Comparison of ENCODE assay signal across 21 mouse cellular contexts in the genomic region with DNA sequence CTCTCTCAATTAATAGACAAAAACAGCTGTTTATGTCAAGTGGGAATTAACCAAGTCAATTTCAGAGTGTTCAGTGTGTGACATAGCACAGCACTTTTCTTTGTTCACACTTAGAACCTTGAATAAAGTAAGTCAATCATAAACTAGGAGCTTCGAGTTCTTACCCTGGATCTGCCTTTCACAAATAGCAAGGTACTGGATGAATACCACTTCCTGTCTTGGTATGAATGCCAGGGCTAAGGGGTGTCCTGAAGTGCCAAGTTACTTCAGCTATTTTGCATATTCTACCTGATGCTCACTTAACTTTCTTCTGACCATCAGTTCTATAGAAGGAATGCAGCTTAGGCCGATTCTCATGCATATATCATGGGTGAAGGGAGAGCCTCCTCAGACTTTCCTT.
DNase-seq lines count a peak whose midpoint lies in the region; TF ChIP-seq lines count a peak whose summit lies in the region.
"Had no signal": no experiment of that assay in that cellular context is flagged by ENCODE, and none has a peak within 500 bp of the region (broad histone marks: within the 10 kb centered on the region; RNA-seq: fewer than 3 reads in every experiment).

No protein-coding gene starts in this region.

- no peak for TF ChIP-seq CTCF in olfactory bulb, adult 2 months (IDR thresholded peaks at IDR 0.05; ENCODE audit: insufficient read depth, low read depth, low read length)

- 0 out of 2 replicates have a peak overlapping the region, but pooled peaks have one; percentile 10 for H3K27ac ChIP-seq in olfactory bulb, adult 2 months (ENCODE audit: insufficient read depth, low read depth, low read length)
- H3K27ac ChIP-seq: embryonic facial prominence, embryonic 10.5 days; embryonic facial prominence, embryonic 13.5 days; forebrain, embryonic 12.5 days; forebrain, embryonic 15.5 days; hindbrain, embryonic 12.5 days; hindbrain, embryonic 15.5 days had no signal

- 81% methylated on average over 2 of the region's 2 CpGs for WGBS in olfactory bulb, adult 2 months

- no peak overlapping the region for H3K4me3 ChIP-seq in olfactory bulb, adult 2 months (ENCODE audit: insufficient read depth, low read depth, low read length)
- H3K4me3 ChIP-seq: embryonic facial prominence, embryonic 10.5 days; embryonic facial prominence, embryonic 13.5 days; erythroblast, embryonic 14.5 days; forebrain, embryonic 12.5 days; forebrain, embryonic 15.5 days; hindbrain, embryonic 12.5 days; hindbrain, embryonic 15.5 days had no signal

- DNase-seq in thymus, postnatal 14 days = peak; percentile 20
- no peak for DNase-seq in thymus, adult 18-20 months
- DNase-seq in induced T-regulatory cell, adult 2 months (ENCODE audit: low read depth) = peak; percentile 52
- DNase-seq in ovary, postnatal 36 days (ENCODE audit: low spot score) = no peak
- no peak for DNase-seq in T-cell, adult 2 months (ENCODE audit: low spot score)
- DNase-seq: adrenal gland, adult 2 months; adrenal gland, postnatal 14 days; cerebellum, adult 11 months; cerebellum, adult 2 months; cerebellum, adult 9-11 months; cerebellum, postnatal 25 days; embryo, embryonic 11 days; gastrocnemius, postnatal 10 days had no signal

- H3K4me1 ChIP-seq in olfactory bulb, adult 2 months (ENCODE audit: control insufficient read depth, insufficient read depth, low read length) = peaks cover 13% of the 10 kb centered on the region
- H3K4me1 ChIP-seq: embryonic facial prominence, embryonic 10.5 days; embryonic facial prominence, embryonic 13.5 days; hindbrain, embryonic 12.5 days had no signal

- TF ChIP-seq POLR2A in olfactory bulb, adult 2 months (IDR thresholded peaks at IDR 0.05; ENCODE audit: insufficient read depth, low read depth, low read length) = no peak

Comparison
In these comparisons a context has a peak if more than half of its experiments do, and no peak if none do; other contexts are left out.
1. DNase-seq: peak in thymus, postnatal 14 days (single experiment) and induced T-regulatory cell, adult 2 months (single experiment); none in thymus, adult 18-20 months (0 of 2), ovary, postnatal 36 days (single experiment) and T-cell, adult 2 months (single experiment).